8 mouse cellular contexts compared by ENCODE assay signal in genomic region chr1:91600671-91601361, GRCm38 (mm10).
DNase-seq lines count a peak whose midpoint lies in the region; ATAC-seq and TF ChIP-seq lines count a peak whose summit lies in the region.

No protein-coding gene starts in this region.

- intact Hi-C loops in heart, postnatal 25 days (cut with DNase I): loop anchor here (2.0 kb wide), 1 partner anchor 274 kb away; no protein-coding TSS in a partner anchor

- no peak overlapping the region for H3K27ac ChIP-seq in ES-E14 (ENCODE audit: insufficient read depth, low read depth, low read length, poor library complexity, severe bottlenecking)
- H3K27ac ChIP-seq in forebrain, postnatal 0 days (ENCODE audit: low read depth, low read length): peak overlapping the region; percentile 51; the same call in 1 of the 2 replicates
- H3K27ac ChIP-seq in layer of hippocampus, adult 2 months: no peak overlapping the region

- no peak overlapping the region for H3K4me3 ChIP-seq in ES-E14 (ENCODE audit: insufficient read depth in 1 of 2, low read depth in 1 of 2, low read length in 2 of 2, poor library complexity in 1 of 2, severe bottlenecking in 1 of 2)
- no peak overlapping the region for H3K4me3 ChIP-seq in forebrain, postnatal 0 days (ENCODE audit: low read depth, low read length)
- no peak overlapping the region for H3K4me3 ChIP-seq in layer of hippocampus, adult 2 months

- peak; percentile 95 for ATAC-seq in forebrain, postnatal 0 days
- ATAC-seq in monocyte, adult 5-6 weeks (replicated peaks; ENCODE audit: insufficient number of reproducible peaks, low FRiP score, low TSS enrichment, poor library complexity, severe bottlenecking): no peak

- WGBS in forebrain, postnatal 0 days: 26% methylated on average over 9 of the region's 9 CpGs

- in situ Hi-C loops in ES-E14 (cut with MboI; ENCODE audit: low sequenced_read_pairs in 2 of 2, unreplicated experiment in 2 of 2): no loop called here

- DNase-seq in ES-E14 (ENCODE audit: low read depth, low spot score): peak; percentile 40
- peak; percentile 9 for DNase-seq in cerebellum, adult 8-10 months
- DNase-seq in forebrain, postnatal 0 days: peak; percentile 79
- peak; percentile 38 for DNase-seq in heart, postnatal 25 days (ENCODE audit: low spot score)
- DNase-seq in layer of hippocampus, adult 2 months (ENCODE audit: low spot score in 2 of 2): peak; percentile 45 to 58
- DNase-seq in lung, postnatal 25 days (ENCODE audit: low spot score): peak; percentile 42
- DNase-seq in right cerebral cortex, postnatal 10 days (ENCODE audit: low spot score in 2 of 2): peak; percentile 76 to 77

- no peaks in the 10 kb centered on the region for H3K27me3 ChIP-seq in forebrain, postnatal 0 days (ENCODE audit: insufficient read depth, low read length)

- no peaks in the 10 kb centered on the region for H3K9me3 ChIP-seq in ES-E14 (ENCODE audit: control insufficient read depth, insufficient read depth, low read depth, low read length)
- H3K9me3 ChIP-seq in forebrain, postnatal 0 days (ENCODE audit: low read length): no peaks in the 10 kb centered on the region

- H3K4me1 ChIP-seq in ES-E14 (ENCODE audit: control insufficient read depth in 2 of 2, insufficient read depth in 2 of 2, low read length in 2 of 2, poor library complexity in 1 of 2): peaks cover 0 to 4% of the 10 kb centered on the region in 2 experiments; a peak in 1 of 4 replicates
- H3K4me1 ChIP-seq in forebrain, postnatal 0 days (ENCODE audit: insufficient read depth): 0 out of 2 replicates have a peak, but pooled peaks cover 3% of the 10 kb centered on the region

- H3K4me2 ChIP-seq in forebrain, postnatal 0 days (ENCODE audit: low read depth): no peak overlapping the region

- H3K9ac ChIP-seq in ES-E14 (ENCODE audit: insufficient read depth, low read depth, low read length, poor library complexity, severe bottlenecking): no peak overlapping the region
- H3K9ac ChIP-seq in forebrain, postnatal 0 days: no peak overlapping the region

- TF ChIP-seq CTCF in forebrain, postnatal 0 days (IDR thresholded peaks at IDR 0.05; ENCODE audit: low read depth): peak; percentile 69
- peak; percentile 86 for TF ChIP-seq CTCF in layer of hippocampus, adult 2 months (conservative IDR thresholded peaks at IDR 0.05)

- no peaks in the 10 kb centered on the region for H3K36me3 ChIP-seq in ES-E14 (ENCODE audit: control insufficient read depth, insufficient read depth, low read length, poor library complexity, severe bottlenecking)
- H3K36me3 ChIP-seq in forebrain, postnatal 0 days (ENCODE audit: insufficient read depth): no peaks in the 10 kb centered on the region

TF ChIP-seq in ES-E14, 5 proteins besides CTCF, POLR2A, EP300 and RAD21:
- TF ChIP-seq CHD2 (IDR thresholded peaks at IDR 0.05; ENCODE audit: low read depth, low read length) (no peak), MAFK (IDR thresholded peaks at IDR 0.05; ENCODE audit: insufficient read depth, low read depth, low read length) (no peak), ZNF384 (IDR thresholded peaks at IDR 0.05; ENCODE audit: low read depth, low read length) (no peak)

Comparison
In these comparisons a context has a peak if more than half of its experiments do, and no peak if none do; other contexts are left out.
1. DNase-seq: peak in every context shown above with its lines; median percentile 79 in forebrain, postnatal 0 days; 76 in right cerebral cortex, postnatal 10 days; 52 in layer of hippocampus, adult 2 months; 42 in lung, postnatal 25 days; 40 in ES-E14; 38 in heart, postnatal 25 days; 9 in cerebellum, adult 8-10 months.